Mouse (Mus musculus) heart, adult 11 months (tissue): ENCODE measurements around the gene Blm.
A peak's percentile ranks its signal among the peaks of the same experiment; 100 is the strongest.

Source experiments
- DNase-seq: peaks from one replicate; pipeline ENCODE4 v3.0.0; 2022

Blm gene

DNA sequence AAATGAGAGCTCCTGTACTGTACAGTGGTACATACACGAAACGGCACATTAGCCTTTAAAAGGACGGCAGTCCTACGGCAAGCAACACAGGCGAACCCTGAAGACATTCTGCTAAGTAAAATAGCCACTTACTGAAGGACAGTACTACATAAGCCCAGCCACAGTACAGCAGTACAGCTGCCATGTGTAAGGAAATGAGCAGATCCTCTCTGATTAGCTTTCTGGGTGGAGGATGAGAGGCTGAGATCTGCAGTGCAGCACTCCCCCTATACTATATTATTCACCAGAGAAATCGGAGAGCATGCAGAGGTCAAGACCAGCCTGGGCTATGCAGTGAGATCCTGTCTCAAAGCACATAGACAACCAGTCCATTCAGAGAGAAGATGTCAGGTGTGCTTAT is 3.8 kb downstream of the Blm start:
- no peak for DNase-seq

GRCm38 (mm10) chr7:80530646-80531045 is 4.3 kb downstream of the Blm start:
- DNase-seq, result peak; percentile 61

DNA sequence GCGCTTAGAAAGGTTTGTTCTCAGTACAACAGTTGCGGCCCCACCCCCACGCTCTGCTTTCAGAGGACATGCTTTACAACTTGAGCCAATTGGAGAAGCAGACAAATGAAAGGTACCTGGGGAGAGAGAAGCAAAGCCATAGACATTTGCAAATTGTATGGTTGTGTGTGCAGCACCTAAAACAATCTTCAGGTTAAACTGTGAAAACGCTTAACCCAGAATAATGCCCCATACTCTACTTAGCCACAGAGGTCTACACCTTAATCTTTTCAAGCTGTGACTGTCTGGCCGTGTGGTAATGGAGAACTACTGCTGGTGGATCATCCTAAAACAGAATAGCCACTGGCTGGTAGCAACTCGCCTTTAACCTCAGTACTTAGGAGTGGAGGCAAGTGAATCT is 8.2 kb downstream of the Blm start:
- DNase-seq, result no peak

- peak; percentile 79 for DNase-seq
These were observed 22.4 kb downstream of the Blm start for GRCm38 (mm10) chr7:80512408-80513085.

DNA sequence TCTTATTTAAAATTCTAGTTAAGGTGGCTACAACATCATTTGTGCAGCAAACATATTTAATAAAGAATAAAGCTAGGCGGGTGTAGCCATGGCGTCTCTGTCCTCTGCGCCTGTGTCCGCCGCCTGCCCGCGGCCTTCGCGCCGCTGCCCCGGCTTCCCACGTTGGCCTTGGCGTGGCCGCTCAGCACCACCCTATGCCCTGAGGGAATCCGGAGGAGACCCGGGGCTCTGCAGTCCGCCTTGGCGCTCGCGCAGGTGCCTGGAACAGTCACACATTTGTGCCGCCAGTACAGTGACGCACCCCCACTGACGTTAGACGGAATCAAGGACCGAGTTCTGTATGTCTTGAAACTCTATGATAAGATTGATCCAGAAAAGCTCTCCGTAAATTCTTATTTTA is 27.2 kb downstream of the Blm start:
- peak; percentile 74 for DNase-seq

GRCm38 (mm10) chr7:80506007-80506406 is 28.9 kb downstream of the Blm start:
- DNase-seq, result peak; percentile 90

DNA sequence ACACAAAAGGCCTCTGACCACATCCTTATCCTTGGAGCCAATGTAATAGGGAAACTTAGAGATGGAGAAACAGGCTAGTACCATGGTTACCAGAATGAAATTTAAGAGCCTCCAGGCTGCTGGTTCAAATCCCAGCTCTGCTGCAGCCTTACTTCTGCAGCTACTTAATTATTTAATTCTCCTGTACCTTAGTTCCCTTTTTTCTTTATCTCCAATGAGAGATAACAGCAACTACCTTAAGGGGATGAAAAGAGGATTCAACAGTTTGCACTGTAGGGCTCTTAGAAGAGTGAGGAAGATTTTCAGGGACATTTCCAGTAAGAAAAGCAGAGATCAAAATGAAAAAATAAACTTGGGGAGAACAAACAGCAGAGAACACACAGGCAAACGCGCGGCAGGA is 30.0 kb downstream of the Blm start:
- peak; percentile 21 for DNase-seq

- DNase-seq, result peak; percentile 76
These were observed 33.9 kb downstream of the Blm start for GRCm38 (mm10) chr7:80501006-80501405.

- peak; percentile 76 for DNase-seq
These were observed 34.8 kb downstream of the Blm start for GRCm38 (mm10) chr7:80500099-80500498.

GRCm38 (mm10) chr7:80499190-80499962 is 35.5 kb downstream of the Blm start:
- peak; percentile 79 for DNase-seq

GRCm38 (mm10) chr7:80496656-80497055 is 38.3 kb downstream of the Blm start:
- DNase-seq, result peak; percentile 29

DNA sequence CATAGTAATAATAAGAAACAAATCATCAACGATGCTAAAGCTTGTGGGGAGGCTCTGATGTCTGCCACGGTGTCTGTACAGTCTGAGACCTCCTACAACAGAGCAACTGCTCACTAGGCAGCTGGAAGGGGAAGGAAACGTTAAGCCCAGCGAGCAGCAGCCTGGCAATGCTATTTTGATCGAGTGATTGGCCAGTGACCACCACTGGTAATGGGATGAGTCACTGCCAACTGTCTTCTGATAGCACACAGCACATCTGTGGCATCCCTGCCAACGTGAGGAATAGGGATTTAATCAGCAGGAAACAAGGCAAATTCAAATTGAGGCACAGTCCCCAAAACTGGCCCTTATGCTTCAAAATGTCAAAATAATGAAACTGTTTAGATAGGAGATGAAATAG is 39.7 kb downstream of the Blm start:
- DNase-seq, result peak; percentile 86

- DNase-seq, result no peak
These were observed 42.9 kb downstream of the Blm start for GRCm38 (mm10) chr7:80491995-80492394.

DNA sequence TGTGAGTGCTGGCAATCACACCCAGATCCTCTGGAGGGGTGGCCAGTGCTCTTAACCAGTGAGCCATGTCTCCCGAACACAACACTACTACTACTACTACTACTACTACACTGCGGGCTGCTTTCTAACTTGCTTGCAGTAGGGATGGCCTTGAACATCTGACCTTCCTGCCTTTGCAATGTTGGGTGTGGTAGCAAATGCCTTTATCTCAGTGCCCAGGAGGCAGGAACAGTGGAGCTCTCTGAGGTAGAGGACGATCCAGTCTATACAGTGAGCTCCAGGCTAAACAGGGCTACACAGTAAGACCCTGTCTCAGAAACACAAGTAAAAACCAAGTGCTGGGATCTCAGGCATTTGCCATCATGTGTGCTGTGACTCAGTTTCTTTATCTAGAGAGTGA is 43.8 kb downstream of the Blm start:
- DNase-seq, result peak; percentile 68

DNA sequence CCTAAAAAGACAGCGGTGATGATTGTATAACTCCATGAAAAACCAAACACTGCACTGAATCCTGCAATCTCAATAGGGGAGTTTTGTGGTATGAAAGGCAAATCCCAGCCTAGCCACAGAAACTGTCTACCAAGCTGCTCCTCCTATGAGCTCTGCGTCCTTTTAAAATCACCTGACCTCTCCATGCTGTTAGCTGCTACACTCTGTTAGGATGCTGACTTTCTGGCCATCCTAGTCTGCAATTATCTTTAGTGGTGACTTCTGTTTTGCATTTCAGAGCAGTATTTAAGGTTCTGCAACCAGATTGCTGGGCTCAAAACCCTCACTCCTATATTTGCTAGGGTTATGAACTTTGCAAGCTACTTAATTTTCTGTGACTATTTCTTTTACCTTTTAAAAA is 44.6 kb downstream of the Blm start:
- DNase-seq, result peak; percentile 55

DNA sequence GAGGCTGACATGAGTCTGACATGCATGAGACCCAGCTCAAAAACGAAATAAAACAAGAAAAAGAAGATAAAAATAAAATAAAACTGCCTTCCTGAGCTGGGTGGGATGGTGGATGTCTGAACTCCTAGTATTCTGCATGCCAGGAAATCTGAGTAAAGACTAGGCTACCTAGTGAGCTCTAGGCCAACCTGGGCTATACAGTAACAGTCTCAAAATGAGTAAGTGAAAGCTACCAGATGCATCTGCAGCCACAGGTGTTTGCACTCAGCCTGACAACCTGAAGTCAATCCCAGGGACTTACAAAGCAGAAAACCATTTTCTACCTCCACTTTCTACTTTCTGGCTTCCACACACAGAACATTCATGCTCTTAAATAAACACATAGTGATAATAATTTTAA is 45.5 kb downstream of the Blm start:
- peak; percentile 68 for DNase-seq

GRCm38 (mm10) chr7:80487239-80487638 is 47.7 kb downstream of the Blm start:
- peak; percentile 18 for DNase-seq

GRCm38 (mm10) chr7:80480097-80480496 is 54.8 kb downstream of the Blm start:
- peak; percentile 75 for DNase-seq

DNA sequence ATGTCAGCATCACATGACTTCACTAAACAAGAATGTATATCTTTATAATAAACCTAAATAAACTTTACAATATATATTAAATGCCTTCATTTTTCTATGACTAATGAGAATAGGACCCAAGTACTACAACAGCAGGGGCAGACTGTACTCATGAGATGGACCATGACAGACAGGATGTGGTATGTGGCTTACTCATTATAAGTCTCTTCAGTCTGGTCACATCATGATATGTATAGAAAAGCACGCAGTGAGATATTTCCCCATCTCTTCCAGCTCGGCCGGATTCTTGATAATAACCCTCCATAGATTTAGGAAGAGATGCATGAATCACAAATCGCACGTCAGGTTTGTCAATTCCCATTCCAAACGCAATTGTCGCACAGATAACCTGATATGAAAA is 61.1 kb downstream of the Blm start:
- no peak for DNase-seq

DNA sequence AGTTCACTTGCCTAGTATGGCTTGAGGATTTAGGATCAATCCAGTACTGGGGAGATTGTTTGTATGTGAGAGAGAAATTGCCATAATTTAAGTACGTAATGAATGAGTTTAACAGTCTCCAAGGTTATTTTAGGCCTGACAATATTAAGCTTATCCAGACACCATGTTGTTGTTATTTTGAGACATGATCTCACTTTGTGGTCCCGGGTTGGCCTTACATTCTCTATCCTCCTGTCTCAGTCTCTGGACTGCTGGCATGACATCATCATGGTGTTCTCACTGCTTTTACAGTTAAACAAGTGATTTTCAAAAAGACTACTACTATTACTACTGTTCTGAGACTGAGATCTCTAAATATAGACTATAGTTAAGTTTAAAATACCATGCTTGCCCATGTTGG is 66.1 kb downstream of the Blm start:
- DNase-seq, result peak; percentile 53

GRCm38 (mm10) chr7:80467334-80467733 is 67.6 kb downstream of the Blm start:
- peak; percentile 56 for DNase-seq

- DNase-seq, result peak; percentile 54
These were observed 70.1 kb downstream of the Blm start for GRCm38 (mm10) chr7:80464831-80465230.

- peak; percentile 78 for DNase-seq
These were observed 73.0 kb downstream of the Blm start for GRCm38 (mm10) chr7:80461891-80462290.

GRCm38 (mm10) chr7:80460892-80461291 is 74.0 kb downstream of the Blm start:
- peak; percentile 92 for DNase-seq

DNA sequence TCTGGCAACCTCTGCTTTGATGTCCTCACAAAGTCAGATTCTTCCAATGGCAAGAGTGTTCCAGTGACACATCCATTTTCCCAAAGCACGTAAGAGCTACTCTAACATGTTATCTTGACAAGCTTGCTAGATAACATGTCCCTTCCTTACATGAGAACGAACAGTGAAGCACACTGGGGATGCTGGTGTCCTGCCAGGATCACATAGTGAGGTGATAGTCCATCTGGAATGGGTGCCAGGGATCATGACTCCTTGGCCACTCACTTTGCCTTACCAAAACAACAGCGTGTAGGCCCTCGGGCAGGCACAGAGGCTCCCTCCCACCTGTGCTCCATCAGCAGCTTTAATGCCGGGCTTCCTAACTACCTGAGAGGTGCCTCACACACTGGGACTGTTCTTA is 74.7 kb downstream of the Blm start:
- peak; percentile 90 for DNase-seq
